Mouse (Mus musculus) C2C12 (cell line): Measurements from ENCODE around the gene Lingo3. TPM values are rescaled to one million over a fixed set of nuclear protein-coding genes. Genes with fewer than 3 reads are reported as not detected.

Experiments
- H3K27me3 ChIP-seq: one replicate; pipeline ENCODE4 v1.6.1; 2011; ENCODE audit not compliant: control insufficient read depth, insufficient read depth, insufficient read length
- H3K36me3 ChIP-seq: one replicate; pipeline ENCODE4 v1.6.1; 2011; ENCODE audit not compliant: control insufficient read depth, insufficient read depth
- H3K4me3 ChIP-seq: one replicate; pipeline ENCODE4 v1.5.1; 2011; ENCODE audit warnings: mild to moderate bottlenecking, control low read depth; ENCODE audit not compliant: poor library complexity, insufficient read depth, severe bottlenecking
- H3K79me2 ChIP-seq: one replicate; pipeline ENCODE4 v1.6.1; 2011; ENCODE audit not compliant: control insufficient read depth, insufficient read depth
- H3K79me3 ChIP-seq: one replicate; pipeline ENCODE4 v1.6.1; 2011; ENCODE audit warnings: low read depth, control low read depth
- H3ac ChIP-seq: one replicate; pipeline ENCODE3; 2011; ENCODE audit warnings: low read depth; ENCODE audit not compliant: control insufficient read depth, insufficient read length
- CEBPB ChIP-seq: IDR thresholded peaks from one replicate; pipeline ENCODE4 v1.6.1; 2011; ENCODE audit warnings: low read depth, mild to moderate bottlenecking, control low read depth, moderate library complexity
- CTCF ChIP-seq: IDR thresholded peaks from one replicate; pipeline ENCODE4 v1.5.1; 2011; ENCODE audit not compliant: control insufficient read depth, insufficient read depth, insufficient read length
- FOSL1 ChIP-seq: IDR thresholded peaks from one replicate; pipeline ENCODE4 v1.8.0; 2011; ENCODE audit warnings: mild to moderate bottlenecking, low read length; ENCODE audit not compliant: poor library complexity, insufficient read depth, severe bottlenecking
- MAX ChIP-seq: IDR thresholded peaks from one replicate; pipeline ENCODE4 v1.6.1; 2011; ENCODE audit warnings: mild to moderate bottlenecking, control low read depth
- MYOD1 ChIP-seq: IDR thresholded peaks from one replicate; pipeline ENCODE4 v1.6.1; 2011; ENCODE audit warnings: low read depth; ENCODE audit not compliant: control insufficient read depth, insufficient read length
- MYOG ChIP-seq: IDR thresholded peaks from one replicate; pipeline ENCODE4 v1.6.1; 2011; ENCODE audit not compliant: control insufficient read depth, insufficient read length; ENCODE audit errors: extremely low read depth
- USF1 ChIP-seq: IDR thresholded peaks from one replicate; pipeline ENCODE4 v1.6.1; 2011; ENCODE audit warnings: low read depth, mild to moderate bottlenecking, control low read depth, moderate library complexity
- polyA plus RNA-seq: library from polyadenylated mRNA; unstranded; fragments of >200 nt; fragmentation: generic; extraction: Trizol; gene quantifications from one replicate; pipeline ENCODE4 v1.2.1, GENCODE M21; 2012; ENCODE audit warnings: missing spikeins

The Lingo3 gene
- polyA plus RNA-seq, 1 experiment: 0.05 TPM

DNA sequence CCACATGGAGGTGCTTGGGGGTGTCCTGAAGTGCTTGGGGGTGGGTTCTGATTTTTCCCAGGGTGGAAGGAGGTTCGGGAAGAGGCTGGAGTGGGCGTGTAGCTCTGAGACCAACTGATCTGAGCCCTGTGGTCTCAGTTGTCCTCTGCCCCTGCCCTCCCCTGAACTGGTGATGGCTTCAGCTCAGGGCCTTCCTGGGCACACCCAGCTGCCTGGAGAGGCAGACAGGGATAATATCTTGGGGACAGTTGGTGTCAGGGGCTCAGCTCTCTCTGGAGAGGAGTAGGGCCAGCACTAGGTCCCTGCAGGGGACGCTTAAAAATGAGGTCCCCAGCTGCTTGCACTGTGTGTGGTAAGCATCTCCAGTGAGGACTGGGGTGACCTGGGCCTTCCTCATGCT, 14.0 kb upstream of the Lingo3 start:
- Histone ChIP-seq H3K79me3 (peaks cover 34% of the 10 kb centered on the region), H3ac (no peak overlapping the region), H3K4me3 (no peak overlapping the region), H3K27me3 (no peaks in the 10 kb centered on the region), H3K79me2 (peaks cover 71% of the 10 kb centered on the region), H3K36me3 (peaks cover 12% of the 10 kb centered on the region)
- TF ChIP-seq MYOD1 (no peak), CTCF (no peak), MYOG (no peak), CEBPB (no peak), MAX (no peak), USF1 (no peak), FOSL1 (no peak)

DNA sequence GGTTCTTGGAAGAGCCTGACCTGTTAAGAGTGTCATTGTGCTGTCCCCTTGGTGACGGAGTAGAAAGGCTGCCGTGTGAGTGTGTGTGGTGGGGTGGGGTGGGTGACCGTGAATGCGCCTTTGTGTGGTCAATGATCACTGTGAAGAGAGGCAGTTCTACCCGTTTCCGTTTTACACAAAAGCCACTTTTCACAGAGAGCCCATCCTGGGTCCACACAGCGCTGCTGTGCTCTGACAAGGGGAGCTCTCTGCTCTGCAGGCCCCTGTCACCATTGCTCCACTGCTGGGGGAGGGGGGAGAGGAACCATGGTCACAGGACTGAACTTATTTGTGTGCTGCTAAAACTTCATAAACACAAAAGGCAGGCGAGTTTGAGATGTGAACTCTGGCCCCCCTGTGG, 13.5 kb upstream of the Lingo3 start:
- TF ChIP-seq MYOD1: no peak
- Histone ChIP-seq H3K27me3 (no peaks in the 10 kb centered on the region), H3K4me3 (no peak overlapping the region), H3ac (no peak overlapping the region), H3K79me2 (peaks cover 73% of the 10 kb centered on the region), H3K36me3 (peaks cover 15% of the 10 kb centered on the region), H3K79me3 (peaks cover 35% of the 10 kb centered on the region)

DNA sequence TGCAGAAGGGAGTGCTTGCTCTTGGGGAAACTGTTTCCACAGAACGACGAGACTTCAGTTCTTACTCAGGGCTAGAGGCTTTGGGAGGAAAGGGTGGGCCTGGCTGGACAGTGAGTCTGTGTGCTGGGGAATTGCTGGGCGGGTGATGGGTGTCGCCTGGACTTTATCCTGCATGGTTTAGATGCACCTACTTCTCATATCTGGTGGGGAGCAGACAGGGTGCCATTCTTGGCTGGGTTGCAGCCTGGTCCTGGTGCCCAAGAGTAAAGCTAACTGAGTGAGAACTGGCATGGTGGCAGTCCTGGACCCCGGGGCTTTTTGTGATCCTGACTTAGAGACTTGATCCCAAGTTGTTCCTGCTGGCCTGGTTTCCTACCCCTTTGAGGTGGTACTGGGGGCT, 13.1 kb upstream of the Lingo3 start:
- Histone ChIP-seq H3ac (peak overlapping the region; percentile 5), H3K36me3 (peaks cover 18% of the 10 kb centered on the region), H3K79me2 (peaks cover 73% of the 10 kb centered on the region), H3K27me3 (no peaks in the 10 kb centered on the region), H3K79me3 (peaks cover 35% of the 10 kb centered on the region), H3K4me3 (no peak overlapping the region)
- TF ChIP-seq FOSL1 (no peak), USF1 (no peak), MYOD1 (no peak), MYOG (no peak), CEBPB (no peak), CTCF (no peak), MAX (no peak)

DNA sequence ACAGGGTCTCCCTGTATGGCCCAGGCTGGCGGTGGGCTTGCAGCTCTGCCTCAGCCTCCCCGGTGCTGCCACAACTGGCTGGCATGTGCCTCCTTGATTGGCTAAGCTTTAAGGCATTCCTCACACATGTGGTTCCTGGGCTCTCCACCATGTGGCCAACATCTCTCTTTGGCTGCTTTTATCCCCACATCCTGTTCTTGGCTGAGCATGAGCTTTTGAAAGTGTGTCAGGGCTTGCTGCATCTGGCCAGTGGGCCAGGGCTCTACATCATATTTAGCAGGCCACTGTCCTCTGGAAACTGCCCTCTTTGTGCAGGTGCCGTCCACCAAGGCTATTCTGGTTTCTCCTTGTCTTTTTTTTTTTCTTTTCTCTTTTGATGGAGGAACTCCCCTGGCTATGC, 12.4 kb upstream of the Lingo3 start:
- Histone ChIP-seq H3K79me3 (peaks cover 35% of the 10 kb centered on the region), H3K27me3 (no peaks in the 10 kb centered on the region), H3ac (no peak overlapping the region), H3K79me2 (peaks cover 73% of the 10 kb centered on the region), H3K4me3 (peak overlapping the region; percentile 98), H3K36me3 (peaks cover 21% of the 10 kb centered on the region)
- TF ChIP-seq USF1 (peak; percentile 31), MYOG (no peak), MAX (peak; percentile 94)

DNA sequence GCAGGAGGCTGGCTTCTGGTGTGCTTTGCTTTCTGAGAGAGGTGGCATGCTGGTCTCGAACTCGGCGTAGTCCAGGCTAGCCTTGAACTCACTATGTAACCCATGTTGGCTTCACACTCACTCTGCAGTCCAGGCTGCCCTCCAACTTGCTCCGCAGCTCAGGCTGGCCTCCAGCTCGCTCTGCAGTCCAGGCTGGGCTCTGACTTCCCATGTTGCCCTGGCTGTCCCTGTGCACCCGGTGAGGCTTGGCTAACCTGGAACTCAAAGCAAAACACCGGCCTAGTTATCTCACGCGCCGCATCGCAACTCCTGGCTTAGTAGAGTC, 11.9 kb upstream of the Lingo3 start:
- peak overlapping the region; percentile 80 for H3ac ChIP-seq
- peaks cover 73% of the 10 kb centered on the region for H3K79me2 ChIP-seq
- peak overlapping the region; percentile 98 for H3K4me3 ChIP-seq
- no peaks in the 10 kb centered on the region for H3K27me3 ChIP-seq
- H3K36me3 ChIP-seq: peaks cover 27% of the 10 kb centered on the region
- H3K79me3 ChIP-seq: peaks cover 35% of the 10 kb centered on the region
- TF ChIP-seq MYOD1: no peak
- no peak for TF ChIP-seq FOSL1
- no peak for TF ChIP-seq MAX
- no peak for TF ChIP-seq CTCF
- no peak for TF ChIP-seq MYOG
- TF ChIP-seq USF1: no peak
- TF ChIP-seq CEBPB: no peak

DNA sequence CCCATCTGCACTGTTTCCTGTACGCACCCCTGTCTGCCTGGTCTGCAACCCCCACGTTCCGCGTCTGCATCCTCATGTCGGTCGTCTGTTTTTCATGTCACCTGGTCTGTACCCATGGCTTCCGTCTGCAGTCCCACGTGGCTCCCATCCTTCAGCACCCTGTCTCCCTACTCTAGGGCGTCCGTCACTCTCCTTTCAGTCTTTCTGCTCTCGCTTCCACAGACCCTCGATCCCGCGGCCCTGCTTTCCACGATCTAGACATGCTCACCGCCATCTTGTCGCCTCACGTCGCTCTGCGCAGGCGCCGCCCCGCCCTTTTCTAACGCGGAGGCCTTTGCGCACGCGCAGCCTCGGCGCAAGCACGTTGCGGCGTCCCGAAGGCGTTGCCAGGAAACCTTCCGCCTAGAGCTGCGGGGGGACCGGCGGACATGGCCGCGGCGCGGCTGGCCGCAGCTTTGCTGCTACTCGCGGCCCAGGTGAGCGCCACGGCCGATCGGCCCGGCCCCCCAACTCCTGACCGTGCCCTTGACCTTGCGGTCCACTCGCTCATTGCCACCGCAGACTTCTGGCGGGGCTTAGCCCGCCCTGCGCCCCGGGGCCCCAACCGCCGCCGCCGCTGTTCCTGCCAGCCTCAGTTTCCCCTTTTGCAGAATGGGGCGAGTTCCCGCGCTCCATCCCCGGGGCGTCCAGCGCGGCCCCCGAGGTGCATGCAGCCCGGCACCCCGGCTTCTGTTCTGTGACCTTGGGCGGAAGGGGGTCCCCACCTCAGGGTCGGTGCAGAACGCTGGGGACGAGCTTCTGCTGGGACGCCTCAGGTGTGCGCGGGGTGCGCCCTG, 11.3 kb upstream of the Lingo3 start, which contains the start of the genes Lsm7 and Sppl2b:
Gene Lsm7 (minus strand): TSS at position 297 of the 836 bp plus-strand sequence.
Gene Sppl2b (plus strand): TSS at position 363 of the 836 bp plus-strand sequence.
- peaks cover 29% of the 10 kb centered on the region for H3K36me3 ChIP-seq
- H3K79me3 ChIP-seq: peaks cover 35% of the 10 kb centered on the region
- no peaks in the 10 kb centered on the region for H3K27me3 ChIP-seq
- no peak for TF ChIP-seq CEBPB
- no peak for TF ChIP-seq MAX
- no peak for TF ChIP-seq FOSL1
- no peak for TF ChIP-seq CTCF
- no peak for TF ChIP-seq USF1
- no peak for TF ChIP-seq MYOG
- no peak for TF ChIP-seq MYOD1
- H3K79me2 ChIP-seq: peaks cover 73% of the 10 kb centered on the region
- H3K4me3 ChIP-seq: peak within 1 kb of the TSS; percentile 98
- peak within 1 kb of the TSS; percentile 98 for H3ac ChIP-seq
